Mouse (Mus musculus): ENCODE results near the gene Rpl9-ps6. TPM values are rescaled to one million over a fixed set of nuclear protein-coding genes. Genes with fewer than 3 reads are reported as not detected.
"Not testable (repeated sequence)": the region's sequence is repeated elsewhere in the genome, so short reads cannot be mapped to it uniquely, and the experiment has no call there.

Rpl9-ps6 gene
- polyA plus RNA-seq, 1 experiment from 2014 or later, result 97.9 TPM

DNA sequence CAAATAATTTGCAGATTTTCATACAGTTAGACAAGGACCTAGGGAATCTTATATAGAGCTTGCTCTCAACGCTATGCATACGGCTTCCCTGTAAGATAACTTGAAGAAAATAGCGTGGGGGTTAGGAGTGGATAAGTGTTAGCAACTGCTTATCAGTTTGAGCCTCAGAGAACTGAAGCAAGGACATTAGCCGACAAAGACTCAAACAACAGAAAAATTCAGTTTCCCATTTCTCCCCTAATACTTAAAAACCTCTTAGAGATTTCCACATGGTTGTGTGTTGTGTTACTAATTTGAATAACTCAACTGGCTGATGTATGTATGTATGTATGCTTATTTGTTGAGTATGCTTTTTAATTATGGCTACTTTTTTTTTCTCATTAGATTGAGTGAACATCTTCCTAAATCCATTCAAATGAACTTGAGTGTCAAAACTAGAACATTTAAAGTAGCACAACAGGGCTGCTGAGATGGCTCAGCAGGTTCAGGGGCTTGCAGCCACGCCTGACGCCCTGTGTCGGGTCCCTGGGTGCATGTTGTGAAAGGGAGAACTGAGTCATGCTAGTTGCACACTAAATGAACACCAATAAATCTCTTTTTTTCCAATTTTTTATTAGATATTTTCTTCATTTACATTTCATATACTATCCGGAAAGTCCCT, 21.3 kb upstream of the Rpl9-ps6 start:
- Histone ChIP-seq H3K27ac (ENCODE audit: low read depth, low read length) (no peak overlapping the region), H3K4me3 (ENCODE audit: low read depth, low read length) (no peak overlapping the region; the same call in 1 of the 2 replicates), H3K36me3 (ENCODE audit: control insufficient read depth, insufficient read depth, low read length) (no peaks in the 10 kb centered on the region), H3K9me3 (ENCODE audit: control insufficient read depth, low read length) (no peaks in the 10 kb centered on the region), H3K27me3 (ENCODE audit: control insufficient read depth, insufficient read depth, low read length) (no peaks in the 10 kb centered on the region), H3K4me2 (ENCODE audit: low read depth) (no peak overlapping the region), H3K4me1 (ENCODE audit: control insufficient read depth, insufficient read depth, low read length) (peaks cover 10% of the 10 kb centered on the region; the same call in 1 of the 2 replicates), H3K9ac (ENCODE audit: low read length) (no peak overlapping the region)
- WGBS, result 92% methylated on average over 8 of the region's 8 CpGs
- ATAC-seq (ENCODE audit: insufficient read depth, low FRiP score, low TSS enrichment) (no peak), DNase-seq (ENCODE audit: low spot score) (no peak)

DNA sequence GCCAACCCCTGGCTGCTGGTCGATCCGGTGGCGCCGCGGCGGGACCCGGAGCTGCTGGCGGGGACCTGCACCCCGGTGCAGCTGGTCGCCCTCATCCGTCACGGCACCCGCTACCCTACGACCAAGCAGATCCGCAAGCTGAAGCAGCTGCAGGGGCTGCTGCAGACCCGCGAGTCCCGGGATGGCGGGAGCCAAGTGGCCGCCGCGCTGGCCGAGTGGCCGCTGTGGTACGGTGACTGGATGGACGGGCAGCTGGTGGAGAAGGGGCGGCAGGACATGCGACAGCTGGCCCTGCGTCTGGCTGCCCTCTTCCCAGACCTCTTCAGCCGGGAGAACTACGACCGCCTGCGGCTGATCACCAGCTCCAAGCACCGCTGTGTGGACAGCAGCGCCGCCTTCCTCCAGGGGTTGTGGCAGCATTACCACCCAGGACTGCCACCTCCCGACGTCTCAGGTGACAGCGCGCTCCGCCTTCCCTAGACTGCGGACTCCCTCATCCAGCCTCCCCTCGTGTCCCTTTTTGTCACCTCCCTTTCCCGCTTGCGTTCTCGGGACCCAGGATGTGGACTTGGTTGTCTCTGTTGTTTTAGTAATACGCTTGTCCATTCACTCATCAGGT, 19.8 kb upstream of the Rpl9-ps6 start:
- peak; percentile 86 for ATAC-seq (ENCODE audit: insufficient read depth, low FRiP score, low TSS enrichment)
- Histone ChIP-seq H3K9ac (ENCODE audit: low read length) (peak overlapping the region; percentile 79), H3K27ac (ENCODE audit: low read depth, low read length) (peak overlapping the region; percentile 72), H3K4me2 (ENCODE audit: low read depth) (peak overlapping the region; percentile 77), H3K4me3 (ENCODE audit: low read depth, low read length) (peak overlapping the region; percentile 73)
- not testable (repeated sequence) for H3K36me3 ChIP-seq (ENCODE audit: control insufficient read depth, insufficient read depth, low read length); H3K27me3 ChIP-seq (ENCODE audit: control insufficient read depth, insufficient read depth, low read length); H3K4me1 ChIP-seq (ENCODE audit: control insufficient read depth, insufficient read depth, low read length); H3K9me3 ChIP-seq (ENCODE audit: control insufficient read depth, low read length)
- WGBS, result under 1% methylated on average over 32 of the region's 47 CpGs
- DNase-seq (ENCODE audit: low spot score), result peak; percentile 67

DNA sequence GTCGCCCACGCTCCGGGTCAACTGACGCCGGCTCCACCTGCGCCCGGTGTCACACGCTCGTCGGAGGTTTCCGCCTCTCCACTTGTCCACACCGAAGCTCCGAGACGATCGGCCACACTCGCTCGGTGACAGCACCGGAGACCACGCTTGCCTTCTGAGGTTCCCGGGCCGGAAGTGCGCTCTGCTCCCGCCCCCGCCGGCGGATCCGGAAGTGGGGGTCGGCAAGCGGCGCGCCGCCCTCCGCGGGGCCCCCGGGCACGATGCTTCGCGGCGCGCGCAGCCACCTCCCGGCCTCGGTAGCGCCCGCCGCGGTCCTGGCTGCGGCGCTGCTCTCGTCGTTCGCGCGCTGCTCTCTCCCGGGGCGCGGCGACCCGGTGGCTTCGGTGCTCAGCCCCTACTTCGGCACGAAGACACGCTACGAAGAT, 19.3 kb upstream of the Rpl9-ps6 start, which contains the start of gene Minpp1:
Minpp1 (plus strand) TSS at position 89 of the 425 bp plus-strand sequence.
- H3K4me1 ChIP-seq (ENCODE audit: control insufficient read depth, insufficient read depth, low read length), result peaks cover 10% of the 10 kb centered on the region; the same call in 1 of the 2 replicates
- H3K9me3 ChIP-seq (ENCODE audit: control insufficient read depth, low read length), result no peaks in the 10 kb centered on the region
- H3K4me3 ChIP-seq (ENCODE audit: low read depth, low read length), result peak within 1 kb of the TSS; percentile 73
- H3K4me2 ChIP-seq (ENCODE audit: low read depth), result peak within 1 kb of the TSS; percentile 77
- peak; percentile 90 for DNase-seq (ENCODE audit: low spot score)
- H3K27ac ChIP-seq (ENCODE audit: low read depth, low read length), result peak within 1 kb of the TSS; percentile 72
- H3K27me3 ChIP-seq (ENCODE audit: control insufficient read depth, insufficient read depth, low read length), result no peaks in the 10 kb centered on the region
- H3K36me3 ChIP-seq (ENCODE audit: control insufficient read depth, insufficient read depth, low read length), result no peaks in the 10 kb centered on the region
- WGBS, result under 1% methylated on average over 63 of the region's 64 CpGs
- H3K9ac ChIP-seq (ENCODE audit: low read length), result peak within 1 kb of the TSS; percentile 79
- peak; percentile 93 for ATAC-seq (ENCODE audit: insufficient read depth, low FRiP score, low TSS enrichment)

- no peaks in the 10 kb centered on the region for H3K27me3 ChIP-seq (ENCODE audit: control insufficient read depth, insufficient read depth, low read length)
- peaks cover 10% of the 10 kb centered on the region; the same call in 1 of the 2 replicates for H3K4me1 ChIP-seq (ENCODE audit: control insufficient read depth, insufficient read depth, low read length)
- no peak for DNase-seq (ENCODE audit: low spot score)
- ATAC-seq (ENCODE audit: insufficient read depth, low FRiP score, low TSS enrichment), result peak; percentile 5
- peak overlapping the region; percentile 79 for H3K9ac ChIP-seq (ENCODE audit: low read length)
- H3K4me3 ChIP-seq (ENCODE audit: low read depth, low read length), result peak overlapping the region; percentile 73
- peak overlapping the region; percentile 72 for H3K27ac ChIP-seq (ENCODE audit: low read depth, low read length)
- no peaks in the 10 kb centered on the region for H3K9me3 ChIP-seq (ENCODE audit: control insufficient read depth, low read length)
- peak overlapping the region; percentile 77 for H3K4me2 ChIP-seq (ENCODE audit: low read depth)
- WGBS, result 18% methylated on average over 13 of the region's 13 CpGs
- H3K36me3 ChIP-seq (ENCODE audit: control insufficient read depth, insufficient read depth, low read length), result no peaks in the 10 kb centered on the region
Observed at GRCm38 (mm10) chr19:32484941-32485660, 18.7 kb upstream of the Rpl9-ps6 start.

- Histone ChIP-seq H3K4me2 (ENCODE audit: low read depth) (no peak overlapping the region), H3K4me3 (ENCODE audit: low read depth, low read length) (no peak overlapping the region), H3K9ac (ENCODE audit: low read length) (no peak overlapping the region), H3K9me3 (ENCODE audit: control insufficient read depth, low read length) (no peaks in the 10 kb centered on the region), H3K4me1 (ENCODE audit: control insufficient read depth, insufficient read depth, low read length) (0 out of 2 replicates have a peak, but pooled peaks cover 3% of the 10 kb centered on the region), H3K27me3 (ENCODE audit: control insufficient read depth, insufficient read depth, low read length) (no peaks in the 10 kb centered on the region), H3K27ac (ENCODE audit: low read depth, low read length) (no peak overlapping the region), H3K36me3 (ENCODE audit: control insufficient read depth, insufficient read depth, low read length) (no peaks in the 10 kb centered on the region)
- ATAC-seq (ENCODE audit: insufficient read depth, low FRiP score, low TSS enrichment) (no peak), DNase-seq (ENCODE audit: low spot score) (no peak)
- 77% methylated on average over 4 of the region's 4 CpGs for WGBS
Observed at GRCm38 (mm10) chr19:32481511-32481910, 15.1 kb upstream of the Rpl9-ps6 start.

- H3K36me3 ChIP-seq (ENCODE audit: control insufficient read depth, insufficient read depth, low read length), result no peaks in the 10 kb centered on the region
- no peak for DNase-seq (ENCODE audit: low spot score)
- WGBS, result 88% methylated on average over 8 of the region's 8 CpGs
- no peak overlapping the region for H3K4me2 ChIP-seq (ENCODE audit: low read depth)
- no peak overlapping the region for H3K4me3 ChIP-seq (ENCODE audit: low read depth, low read length)
- 0 out of 2 replicates have a peak, but pooled peaks cover 3% of the 10 kb centered on the region for H3K4me1 ChIP-seq (ENCODE audit: control insufficient read depth, insufficient read depth, low read length)
- no peak overlapping the region for H3K9ac ChIP-seq (ENCODE audit: low read length)
- no peaks in the 10 kb centered on the region for H3K27me3 ChIP-seq (ENCODE audit: control insufficient read depth, insufficient read depth, low read length)
- no peaks in the 10 kb centered on the region for H3K9me3 ChIP-seq (ENCODE audit: control insufficient read depth, low read length)
- no peak overlapping the region for H3K27ac ChIP-seq (ENCODE audit: low read depth, low read length)
- no peak for ATAC-seq (ENCODE audit: insufficient read depth, low FRiP score, low TSS enrichment)
Observed at GRCm38 (mm10) chr19:32480791-32481442, 14.5 kb upstream of the Rpl9-ps6 start.

- Histone ChIP-seq H3K4me2 (ENCODE audit: low read depth) (no peak overlapping the region), H3K27ac (ENCODE audit: low read depth, low read length) (no peak overlapping the region), H3K36me3 (ENCODE audit: control insufficient read depth, insufficient read depth, low read length) (no peaks in the 10 kb centered on the region), H3K4me1 (ENCODE audit: control insufficient read depth, insufficient read depth, low read length) (0 out of 2 replicates have a peak, but pooled peaks cover 3% of the 10 kb centered on the region), H3K9ac (ENCODE audit: low read length) (no peak overlapping the region), H3K9me3 (ENCODE audit: control insufficient read depth, low read length) (no peaks in the 10 kb centered on the region), H3K27me3 (ENCODE audit: control insufficient read depth, insufficient read depth, low read length) (no peaks in the 10 kb centered on the region), H3K4me3 (ENCODE audit: low read depth, low read length) (no peak overlapping the region)
- 89% methylated on average over 5 of the region's 5 CpGs for WGBS
- DNase-seq (ENCODE audit: low spot score), result no peak
- no peak for ATAC-seq (ENCODE audit: insufficient read depth, low FRiP score, low TSS enrichment)
Observed at GRCm38 (mm10) chr19:32480255-32480654, 13.9 kb upstream of the Rpl9-ps6 start.

DNA sequence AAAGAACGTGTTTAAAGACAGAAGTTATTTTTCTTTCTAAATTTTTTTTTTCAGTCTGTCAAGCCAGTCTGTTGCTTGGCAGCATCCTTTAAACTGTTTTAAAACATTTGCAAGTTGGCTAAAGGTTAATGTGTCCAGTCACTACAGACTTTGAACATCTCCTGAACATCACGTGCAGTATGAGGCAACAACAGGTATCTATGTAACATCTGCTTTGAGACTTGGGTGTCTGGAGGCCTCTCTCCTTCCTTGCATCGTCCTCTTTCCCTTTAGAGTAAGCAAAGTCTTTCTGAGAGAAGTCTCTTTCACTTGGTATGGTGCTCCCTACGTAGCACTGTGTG, 10.3 kb upstream of the Rpl9-ps6 start:
- Histone ChIP-seq H3K9ac (ENCODE audit: low read length) (no peak overlapping the region), H3K27me3 (ENCODE audit: control insufficient read depth, insufficient read depth, low read length) (no peaks in the 10 kb centered on the region), H3K9me3 (ENCODE audit: control insufficient read depth, low read length) (0 out of 2 replicates have a peak, but pooled peaks cover 3% of the 10 kb centered on the region), H3K4me3 (ENCODE audit: low read depth, low read length) (no peak overlapping the region), H3K4me2 (ENCODE audit: low read depth) (no peak overlapping the region), H3K27ac (ENCODE audit: low read depth, low read length) (no peak overlapping the region), H3K4me1 (ENCODE audit: control insufficient read depth, insufficient read depth, low read length) (no peaks in the 10 kb centered on the region), H3K36me3 (ENCODE audit: control insufficient read depth, insufficient read depth, low read length) (no peaks in the 10 kb centered on the region)
- no peak for DNase-seq (ENCODE audit: low spot score)
- WGBS, result 84% methylated on average over 4 of the region's 4 CpGs
- ATAC-seq (ENCODE audit: insufficient read depth, low FRiP score, low TSS enrichment), result no peak

Data from neural tube, embryonic 11.5 days (tissue).